Mouse (Mus musculus) frontal cortex, adult (tissue): ENCODE data around the gene Prkn.
"Not testable (repeated sequence)": the region's sequence is repeated elsewhere in the genome, so short reads cannot be mapped to it uniquely, and the experiment has no call there.

Experiments
- ATAC-seq: cut with Nextera tagmentation; 2 replicates; pipeline ENCODE4 v1.9.2; 2017; ENCODE audit warnings: mild to moderate bottlenecking, moderate library complexity, mixed read lengths; ENCODE audit not compliant: low TSS enrichment

Prkn gene

GRCm38 (mm10) chr17:11975062-11975607 lies 1135.0 kb downstream of the Prkn start:
- peak; percentile 79 for ATAC-seq

GRCm38 (mm10) chr17:11978260-11978821 lies 1138.2 kb downstream of the Prkn start:
- ATAC-seq, result no peak

- no peak for ATAC-seq
These were observed 1141.5 kb downstream of the Prkn start for GRCm38 (mm10) chr17:11981666-11982065.

GRCm38 (mm10) chr17:11988110-11988837 lies 1148.1 kb downstream of the Prkn start:
- no peak for ATAC-seq

- ATAC-seq, result no peak
These were observed 1149.1 kb downstream of the Prkn start for GRCm38 (mm10) chr17:11989296-11989695.

- ATAC-seq, result no peak
These were observed 1150.4 kb downstream of the Prkn start for GRCm38 (mm10) chr17:11990386-11991087.

- peak; percentile 92 for ATAC-seq
These were observed 1153.1 kb downstream of the Prkn start for GRCm38 (mm10) chr17:11993249-11993648.

- ATAC-seq, result no peak
These were observed 1154.1 kb downstream of the Prkn start for GRCm38 (mm10) chr17:11994252-11994651.

- ATAC-seq, result not testable (repeated sequence)
These were observed 1154.6 kb downstream of the Prkn start for GRCm38 (mm10) chr17:11994754-11995153.

GRCm38 (mm10) chr17:11995522-11995921 lies 1155.3 kb downstream of the Prkn start:
- no peak for ATAC-seq

GRCm38 (mm10) chr17:11996311-11996710 lies 1156.1 kb downstream of the Prkn start:
- no peak for ATAC-seq

- no peak for ATAC-seq
These were observed 1160.1 kb downstream of the Prkn start for GRCm38 (mm10) chr17:12000285-12000684.

- ATAC-seq, result no peak
These were observed 1181.1 kb downstream of the Prkn start for GRCm38 (mm10) chr17:12021326-12021725.

GRCm38 (mm10) chr17:12029362-12029761 lies 1189.2 kb downstream of the Prkn start:
- no peak for ATAC-seq

- ATAC-seq, result no peak
These were observed 1189.8 kb downstream of the Prkn start for GRCm38 (mm10) chr17:12029921-12030461.

GRCm38 (mm10) chr17:12030556-12031160 lies 1190.5 kb downstream of the Prkn start:
- no peak; the same call in 1 of the 2 replicates for ATAC-seq

- ATAC-seq, result peak; percentile 89
These were observed 1191.2 kb downstream of the Prkn start for GRCm38 (mm10) chr17:12031203-12031942.

GRCm38 (mm10) chr17:12032014-12032791 lies 1192.0 kb downstream of the Prkn start:
- ATAC-seq, result no peak

- ATAC-seq, result no peak
These were observed 1195.2 kb downstream of the Prkn start for GRCm38 (mm10) chr17:12035386-12035785.

- ATAC-seq, result no peak
These were observed 1196.0 kb downstream of the Prkn start for GRCm38 (mm10) chr17:12036205-12036604.
